Mouse (Mus musculus) frontal cortex, postnatal 10 days (tissue): ENCODE measurements around the gene Cldn11.

ENCODE experiments used
- DNase-seq, 2 experiments: peaks; one replicate each; pipeline ENCODE4 v3.0.0; 2022; ENCODE audit warnings: low spot score in 2 of 2, mixed read lengths in 1 of 2

The Cldn11 gene

DNA sequence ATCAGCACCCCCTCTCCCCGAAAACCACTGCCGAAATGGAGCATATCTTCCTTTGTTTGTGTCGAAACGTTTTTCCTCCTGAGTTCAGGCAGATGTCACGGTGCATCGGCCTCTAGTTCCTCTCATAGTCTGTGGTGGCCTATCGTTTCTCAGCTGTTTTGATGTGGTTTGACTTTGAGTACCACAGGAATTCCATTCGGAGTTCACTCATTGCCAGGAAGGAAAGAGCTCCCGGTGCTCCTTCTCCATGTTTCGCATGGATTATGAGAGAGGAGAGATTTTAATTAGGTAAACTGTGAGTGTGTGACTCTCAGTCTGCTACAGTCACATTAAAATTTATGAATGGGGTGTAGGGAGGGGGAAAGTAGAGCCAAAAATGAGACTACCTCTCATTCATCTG is 10.3 kb downstream of the Cldn11 start:
- DNase-seq: no peak

DNA sequence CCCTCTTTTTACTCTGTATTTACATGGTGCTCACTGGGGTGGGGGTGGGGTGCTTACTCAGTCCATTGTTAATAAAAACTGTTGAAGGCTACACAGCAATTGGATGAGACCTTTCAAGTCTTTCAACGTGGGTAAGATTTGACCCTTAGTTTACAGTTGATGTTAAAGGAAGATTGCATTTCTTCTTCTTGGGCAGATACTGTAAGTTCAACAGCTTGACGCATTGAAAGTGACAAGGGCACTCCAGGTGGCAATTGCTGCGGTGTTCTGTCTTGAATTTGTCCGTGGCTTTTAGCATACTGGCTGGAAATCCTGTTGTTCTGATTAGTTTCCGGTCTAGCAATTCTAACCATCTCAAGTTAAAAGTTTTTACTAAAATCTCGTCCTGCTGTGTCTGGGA is 11.6 kb downstream of the Cldn11 start:
- no peak for DNase-seq

DNA sequence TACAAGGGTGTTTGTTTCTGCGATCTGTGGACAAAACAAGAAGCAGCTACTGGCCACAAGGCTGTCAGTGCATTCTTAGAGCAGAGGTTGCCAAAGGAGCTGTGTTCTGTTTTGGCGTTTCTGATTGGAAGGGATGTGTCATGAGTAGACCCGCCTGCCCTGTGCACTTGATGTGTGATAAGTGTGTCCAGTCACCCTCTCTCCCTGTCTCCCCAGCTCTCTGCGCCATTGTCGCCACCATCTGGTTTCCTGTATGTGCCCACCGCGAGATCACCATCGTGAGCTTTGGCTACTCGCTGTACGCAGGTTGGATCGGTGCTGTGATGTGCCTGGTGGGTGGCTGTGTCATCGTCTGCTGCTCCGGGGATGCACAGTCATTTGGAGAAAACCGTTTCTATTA is 13.1 kb downstream of the Cldn11 start:
- no peak for DNase-seq

DNA sequence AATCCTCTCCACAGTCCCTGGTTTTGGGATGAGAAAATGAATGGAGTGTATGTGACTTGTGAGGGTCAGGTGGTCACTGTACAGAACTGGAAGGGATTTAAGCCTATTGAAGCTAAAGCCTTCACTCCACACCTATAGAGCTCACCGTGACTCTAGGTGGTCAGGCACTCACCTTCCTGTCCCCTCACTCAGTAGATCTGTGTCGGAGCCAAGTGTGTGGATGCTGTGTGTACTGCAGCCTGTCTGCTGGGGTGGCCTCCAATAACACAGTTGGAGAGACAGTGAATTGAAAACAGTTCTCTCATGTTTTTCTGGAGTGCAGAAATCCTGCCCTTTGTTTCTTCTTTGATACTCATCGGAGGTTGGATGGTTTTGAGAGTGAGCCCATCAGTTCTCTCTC is 16.1 kb downstream of the Cldn11 start:
- no peak for DNase-seq

DNA sequence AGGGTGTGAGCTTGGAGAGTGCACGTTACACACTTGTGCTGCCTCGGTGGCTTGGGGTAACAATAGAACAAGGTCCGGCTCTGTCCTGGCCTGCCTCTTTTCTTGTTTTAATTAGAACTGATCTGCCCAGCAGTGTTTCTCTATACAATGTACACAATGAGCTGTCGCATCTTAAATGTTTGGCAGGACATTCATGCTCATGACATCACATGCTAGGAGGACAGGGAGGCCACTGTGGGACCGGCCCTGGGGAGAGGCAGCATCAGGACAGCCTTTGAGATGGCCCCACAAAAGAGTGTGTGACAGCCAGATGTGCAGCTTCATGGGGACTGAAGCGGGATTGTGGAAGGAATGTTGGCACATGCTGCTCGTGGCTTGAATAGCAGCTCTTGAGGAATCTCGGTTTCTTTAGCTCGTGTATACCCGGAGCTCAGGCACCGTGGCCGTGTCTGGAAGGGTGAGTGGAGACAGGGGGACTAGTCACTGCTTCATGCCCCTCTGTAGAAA is 16.7 kb downstream of the Cldn11 start:
- DNase-seq: peak; percentile 27 to 48

DNA sequence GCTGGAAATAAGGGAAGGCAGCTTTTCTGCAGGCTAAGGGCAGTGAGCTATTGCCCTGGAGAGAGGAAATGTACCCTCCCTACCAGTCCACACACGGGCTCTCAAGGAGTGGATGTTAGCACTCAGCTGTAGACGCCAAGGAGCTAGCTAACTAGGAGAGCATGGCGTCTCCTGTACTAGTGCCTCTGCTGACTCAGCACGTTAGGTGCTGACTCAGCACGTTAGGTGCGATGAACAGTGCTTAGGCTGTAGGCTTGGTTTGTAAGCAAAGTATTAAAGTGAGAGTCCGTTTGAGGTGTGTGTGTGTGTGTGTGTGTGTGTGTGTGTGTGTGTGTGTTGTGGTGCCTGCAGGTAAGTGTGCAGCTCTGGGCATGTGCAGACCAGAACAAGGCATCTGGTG is 40.6 kb downstream of the Cldn11 start:
- DNase-seq: no peak

DNA sequence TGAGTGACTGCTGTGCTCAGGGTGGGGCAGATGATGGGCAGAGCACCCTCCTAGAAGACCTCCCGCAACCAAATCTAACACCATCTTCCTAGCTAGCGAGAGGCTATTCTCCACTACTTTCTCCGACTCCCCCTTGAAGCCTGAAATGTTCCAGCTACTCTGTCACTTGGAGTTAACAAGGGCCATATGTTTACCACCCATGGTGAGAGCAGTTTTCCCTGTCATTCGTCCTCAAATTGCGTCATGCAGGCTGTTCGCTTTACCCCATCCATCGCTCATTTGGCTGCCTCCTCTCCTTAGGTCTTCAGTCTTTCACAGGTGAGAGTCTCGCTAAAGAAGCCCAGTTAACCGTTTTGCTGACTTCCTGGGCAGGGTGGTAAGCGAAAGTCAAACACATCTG is 41.7 kb downstream of the Cldn11 start:
- no peak for DNase-seq

DNA sequence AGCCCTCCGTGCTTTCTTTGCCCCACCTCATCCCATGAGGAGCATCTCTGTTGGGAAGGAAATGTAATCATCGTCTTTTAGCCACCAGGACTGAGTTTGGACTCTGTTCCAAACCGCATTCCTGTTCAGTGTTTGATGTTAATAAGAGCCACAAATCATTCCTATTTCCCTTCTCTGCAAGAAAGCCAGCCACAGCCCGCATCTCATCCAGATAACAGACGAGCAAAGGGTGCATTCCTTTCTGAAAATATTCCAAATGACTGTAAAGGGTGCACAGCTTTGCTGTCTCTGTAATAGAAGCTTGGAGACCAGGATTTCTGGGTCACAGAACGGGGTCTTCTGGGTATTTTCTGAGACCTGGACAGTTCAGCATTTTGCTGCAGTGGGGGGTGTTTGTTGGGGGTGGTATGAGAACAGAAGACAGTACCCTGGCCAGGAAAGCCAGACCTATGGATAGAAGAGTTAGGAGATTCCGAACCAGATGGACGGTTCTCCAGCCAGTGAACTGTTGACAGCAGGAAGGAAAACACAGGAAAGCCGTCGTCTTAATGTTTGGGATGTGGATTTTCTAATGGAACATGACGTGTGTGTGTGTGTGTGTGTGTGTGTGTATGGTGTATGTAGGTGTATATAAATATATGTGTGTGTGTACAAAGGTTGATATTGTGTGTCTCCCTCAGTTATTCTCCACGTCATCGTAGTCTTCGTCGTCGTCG is 49.6 kb downstream of the Cldn11 start:
- no peak for DNase-seq

DNA sequence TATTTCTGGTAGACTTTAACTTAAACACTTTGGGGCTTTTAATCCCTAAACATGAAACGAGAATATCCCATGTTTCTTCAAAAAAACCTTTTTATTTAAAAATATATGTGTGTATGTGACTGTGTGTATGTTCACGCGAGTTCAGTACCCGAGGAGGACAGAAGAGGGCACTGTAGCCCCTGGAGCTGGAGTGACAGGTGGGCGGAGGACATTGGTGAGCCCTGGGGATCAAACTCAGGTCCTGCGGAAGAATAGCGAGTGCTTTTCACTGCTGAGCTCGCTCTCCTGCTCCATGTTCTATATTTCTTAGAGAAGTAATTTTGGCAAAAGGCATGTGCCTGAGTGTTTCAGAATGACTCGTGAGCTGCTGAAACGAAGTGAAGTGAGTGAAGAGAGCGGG is 54.2 kb downstream of the Cldn11 start:
- DNase-seq: no peak

DNA sequence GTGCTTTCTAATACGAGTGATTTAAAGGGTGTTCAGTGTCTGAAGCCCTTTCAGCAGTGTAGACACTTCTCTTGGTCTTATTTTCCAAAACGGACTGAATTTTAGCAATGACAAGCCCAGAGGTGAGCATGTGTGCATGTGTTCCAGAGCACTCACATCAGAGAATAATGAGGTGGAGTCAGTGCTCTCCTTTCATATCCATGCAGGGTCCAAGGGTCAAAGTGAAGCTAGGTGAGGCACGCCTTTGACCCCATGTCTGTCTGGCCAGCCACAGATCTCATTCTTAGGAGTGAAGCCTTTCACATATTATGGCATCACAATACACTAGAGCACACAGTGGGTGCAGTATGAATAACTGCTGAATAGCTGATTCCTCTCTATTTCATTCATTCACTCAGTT is 55.4 kb downstream of the Cldn11 start:
- DNase-seq: no peak

DNA sequence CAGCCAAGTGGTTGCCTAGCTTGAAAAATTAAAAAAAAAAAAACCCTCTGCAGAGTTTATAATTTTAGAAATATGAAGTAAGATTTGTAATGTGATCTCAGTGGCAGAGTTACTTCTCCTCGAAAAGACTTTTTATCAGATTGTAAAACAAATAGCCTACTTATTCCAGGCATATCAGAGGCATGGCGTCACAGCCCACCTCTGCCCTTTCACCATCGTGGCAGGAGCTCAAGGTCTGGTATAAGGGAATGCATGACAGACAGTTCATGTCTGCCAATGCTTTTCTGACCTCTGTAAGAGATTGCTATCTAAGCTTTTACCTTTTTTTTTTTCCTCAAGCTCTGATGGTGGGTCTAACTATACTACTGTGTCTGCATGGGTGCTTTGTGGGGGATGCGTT is 58.3 kb downstream of the Cldn11 start:
- DNase-seq: no peak

DNA sequence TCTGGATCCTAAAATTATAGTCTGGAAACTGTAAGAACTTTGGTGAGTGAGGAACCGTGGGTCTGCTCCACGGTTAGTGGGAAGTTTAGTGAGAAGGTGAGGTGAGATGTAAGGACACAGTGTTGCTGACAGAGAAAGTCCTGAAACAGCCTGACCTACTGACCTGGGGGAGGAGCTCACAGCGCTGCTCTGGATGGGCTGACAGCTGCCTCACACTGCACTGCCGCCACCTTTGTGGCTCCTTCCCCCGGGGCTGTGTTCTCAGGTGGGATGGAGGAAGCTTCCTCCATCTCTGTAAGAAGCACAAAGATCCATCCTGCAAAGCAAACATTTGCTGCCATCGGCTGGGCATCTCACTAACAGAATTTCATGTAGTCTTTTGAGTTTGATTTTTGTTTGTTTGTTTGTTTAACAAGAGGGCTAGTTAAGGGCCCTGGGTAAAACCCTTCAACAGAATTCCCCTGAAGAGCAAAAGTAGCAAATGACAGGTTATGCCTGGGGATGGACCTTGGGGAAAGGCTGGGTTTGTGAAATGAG is 58.8 kb downstream of the Cldn11 start:
- DNase-seq: no peak

DNA sequence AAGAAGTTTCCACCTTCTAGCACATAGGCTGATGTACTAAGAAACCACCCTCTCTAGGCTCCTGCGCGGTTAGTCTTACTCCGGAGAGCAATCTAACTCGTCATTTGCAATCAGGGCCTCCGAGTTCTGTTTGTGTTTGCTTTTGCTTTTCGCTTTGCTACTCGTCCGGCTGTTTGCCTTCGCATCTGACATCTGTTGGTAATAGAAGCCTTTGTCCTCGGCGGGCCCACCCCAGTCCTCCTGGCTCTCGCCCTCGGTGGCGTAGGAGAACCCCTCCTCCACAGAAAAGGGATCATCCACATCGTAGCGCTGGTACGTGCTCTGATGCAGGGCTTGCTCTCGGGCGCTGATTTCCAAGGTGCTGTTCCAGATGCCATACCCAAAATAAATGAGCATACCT is 59.3 kb downstream of the Cldn11 start:
- DNase-seq: no peak

DNA sequence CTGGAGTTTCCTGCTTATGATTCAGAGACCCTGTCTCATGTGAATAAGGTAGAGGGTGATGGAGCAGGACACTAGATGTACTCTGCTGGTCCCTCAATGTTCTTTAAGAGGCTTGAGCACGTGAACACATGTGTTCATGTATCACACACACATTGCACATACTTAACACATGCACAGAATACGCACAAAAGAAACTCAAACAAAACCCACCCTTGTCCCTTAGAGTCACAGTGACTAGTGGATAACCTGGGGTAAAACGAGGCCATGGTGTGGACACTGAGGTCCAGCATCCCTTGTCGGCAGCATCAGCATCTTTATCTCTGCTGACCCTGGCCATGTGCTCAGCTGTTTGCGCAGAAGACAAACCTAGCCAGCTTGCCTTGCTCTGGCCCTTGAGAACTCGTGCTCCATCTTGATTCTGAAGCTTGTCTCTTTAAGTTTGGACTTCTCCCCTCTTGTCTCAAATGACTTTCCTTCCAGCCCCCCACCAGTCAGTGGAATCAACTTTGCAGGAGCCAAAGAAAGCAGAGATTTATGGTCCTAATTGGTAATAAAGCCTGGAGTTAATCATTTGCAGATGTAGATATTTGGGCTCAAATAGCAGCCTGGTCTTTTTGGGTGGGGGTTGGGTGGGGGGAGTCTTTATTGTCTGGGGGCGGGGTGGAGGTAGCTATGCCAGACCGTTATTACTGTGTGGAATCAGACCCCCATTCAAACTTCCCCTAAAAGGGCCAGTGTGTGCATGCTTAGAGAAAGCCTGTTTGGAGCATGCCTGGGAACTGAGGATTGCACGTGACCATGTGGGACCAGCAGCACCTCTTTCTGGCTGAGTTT is 62.7 kb downstream of the Cldn11 start:
- no peak for DNase-seq

DNA sequence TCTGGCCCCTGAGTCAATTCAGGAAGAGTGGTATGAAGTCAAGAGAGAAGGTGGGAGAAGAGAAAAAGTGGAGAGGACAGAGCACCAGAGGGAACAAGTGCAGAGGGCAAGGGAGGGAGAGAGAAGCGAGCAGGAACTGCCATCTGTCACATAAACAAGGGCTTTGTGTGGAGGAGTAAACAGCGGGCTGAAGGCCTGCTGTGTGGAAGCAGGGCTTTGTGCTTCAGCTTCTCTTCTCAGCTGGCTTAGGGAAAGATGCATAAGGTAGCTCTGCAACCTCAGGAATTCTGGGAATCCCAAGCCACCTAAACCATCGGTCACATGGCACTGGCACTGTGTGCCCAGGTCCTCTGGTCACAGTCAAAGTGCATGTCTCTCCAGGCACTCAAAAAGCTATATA is 64.1 kb downstream of the Cldn11 start:
- no peak for DNase-seq
